Mouse (Mus musculus) myocyte (in vitro differentiated cells): Measurements from ENCODE around the gene Fat2.

Source experiments
- E2F4 ChIP-seq: IDR thresholded peaks from one replicate; pipeline ENCODE4 v1.6.1; 2011; ENCODE audit warnings: mild to moderate bottlenecking, control low read depth, moderate library complexity; ENCODE audit not compliant: insufficient read depth
- MAX ChIP-seq: IDR thresholded peaks from one replicate; pipeline ENCODE4 v1.6.1; 2011; ENCODE audit warnings: low read depth, mild to moderate bottlenecking, control low read depth
- MYOD1 ChIP-seq, 3 experiments: IDR thresholded peaks; one replicate each; pipeline ENCODE4 v1.6.1; 2011; ENCODE audit warnings: control low read depth in 2 of 3, low read depth in 2 of 3, mild to moderate bottlenecking in 2 of 3, moderate library complexity in 1 of 3; ENCODE audit not compliant: insufficient read length in 2 of 3, control insufficient read depth in 1 of 3
- POLR2A ChIP-seq: IDR thresholded peaks from one replicate; pipeline ENCODE4 v1.6.1; 2011; ENCODE audit warnings: low read depth, mild to moderate bottlenecking, control low read depth, moderate library complexity; ENCODE audit not compliant: insufficient read length
- POLR2AphosphoS2 ChIP-seq: IDR thresholded peaks from one replicate; pipeline ENCODE4 v1.6.1; 2011; ENCODE audit warnings: low read depth, control low read depth; ENCODE audit not compliant: insufficient read length
- TCF12 ChIP-seq: IDR thresholded peaks from one replicate; pipeline ENCODE4 v1.6.1; 2011; ENCODE audit warnings: mild to moderate bottlenecking, control low read depth; ENCODE audit not compliant: poor library complexity, insufficient read depth, severe bottlenecking

DNA sequence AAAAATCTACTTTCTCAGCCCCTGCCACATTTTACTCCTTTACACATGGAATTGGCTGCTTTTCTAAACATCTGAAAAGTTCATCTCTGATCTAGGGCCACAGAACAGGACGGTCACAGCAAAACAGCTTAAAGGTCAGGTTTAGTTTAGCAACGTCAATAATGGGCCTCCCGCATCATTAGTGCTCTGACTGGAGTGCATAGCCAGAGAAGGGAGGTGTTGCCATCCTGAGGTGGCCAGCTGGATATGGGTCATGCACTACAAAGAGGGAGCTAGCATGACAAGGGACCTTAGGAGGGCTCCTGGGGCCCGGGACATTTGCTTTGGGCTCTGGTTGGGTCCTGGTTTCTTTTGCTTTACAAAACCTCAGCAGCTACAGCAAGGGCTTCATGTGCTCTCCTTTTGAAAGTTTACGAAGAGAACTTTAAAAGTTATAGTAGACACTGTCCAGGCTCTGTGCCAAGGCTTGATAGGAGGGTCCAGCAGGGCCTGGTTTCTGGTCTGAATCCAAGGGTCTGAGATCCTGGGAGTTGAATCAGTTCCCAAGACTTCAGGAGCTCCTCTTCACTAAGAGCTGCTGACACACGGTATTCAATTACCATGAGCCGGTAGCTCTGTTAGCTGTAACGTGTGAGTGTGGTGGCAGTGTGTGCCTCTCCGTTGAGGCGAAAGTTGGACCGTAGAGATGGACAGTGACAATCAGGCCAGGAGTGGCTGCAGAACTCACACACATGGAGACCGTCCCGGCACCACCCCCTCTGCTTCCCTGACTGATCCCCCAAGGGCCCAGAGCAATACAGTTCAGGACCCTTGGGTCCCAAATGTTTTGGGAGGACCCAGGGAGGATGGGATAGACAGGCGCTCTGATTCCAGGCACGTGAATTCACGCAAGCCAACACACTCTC is 6.2 kb downstream of the Fat2 start:
- TF ChIP-seq POLR2A: no peak
- TF ChIP-seq POLR2AphosphoS2: no peak
- TF ChIP-seq MAX: no peak
- TF ChIP-seq MYOD1 (IDR thresholded peaks at IDR 0.05; ENCODE audit: control insufficient read depth in 1 of 3, insufficient read length in 2 of 3, low read depth in 2 of 3): no peak
- TF ChIP-seq TCF12: no peak
- no peak for TF ChIP-seq E2F4
